Mouse (Mus musculus): Measurements from ENCODE around the gene B3galt6. TPM values are rescaled to one million over a fixed set of nuclear protein-coding genes. Genes with fewer than 3 reads are reported as not detected.
A peak's percentile ranks its signal among the peaks of the same experiment; 100 is the strongest.

B3galt6 gene
- total RNA-seq (2022): 10 to 100 TPM in 2 of 4 experiments, 1 to 10 TPM in 2; 9.3 to 12.6 (median 10.5) TPM

GRCm38 (mm10) chr4:155992241-155992905, at the start of gene B3galt6, which contains the start of gene Sdf4:
B3galt6 (minus strand) TSS chr4:155992649.
Sdf4 (plus strand) TSS chr4:155992872.
- peak; percentile 85 for DNase-seq (ENCODE audit: low spot score in 2 of 2)

DNA sequence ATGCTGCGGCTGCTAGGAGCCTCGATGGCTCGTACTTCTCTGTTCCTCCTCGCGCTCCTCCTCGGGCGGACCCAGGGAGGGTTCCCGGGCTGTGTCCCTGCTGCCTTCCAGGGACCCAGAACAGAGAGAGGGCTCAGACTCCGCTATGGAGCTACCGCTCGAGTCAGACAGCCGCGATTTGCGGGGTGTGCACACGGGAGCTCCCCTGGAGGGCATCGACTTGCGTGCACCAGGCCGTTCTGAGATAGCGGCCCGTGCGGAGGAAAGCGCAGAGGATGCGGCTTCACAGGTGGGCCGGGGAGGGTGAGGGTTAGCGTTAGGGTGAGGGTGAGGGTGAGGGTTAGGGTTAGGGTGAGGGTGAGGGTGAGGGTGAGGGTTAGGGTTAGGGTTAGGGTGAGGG, 42.5 kb upstream of the B3galt6 start:
- no peak for DNase-seq (ENCODE audit: low spot score in 2 of 2)

GRCm38 (mm10) chr4:156034301-156034700, 41.9 kb upstream of the B3galt6 start:
- DNase-seq (ENCODE audit: low spot score in 2 of 2): no peak

DNA sequence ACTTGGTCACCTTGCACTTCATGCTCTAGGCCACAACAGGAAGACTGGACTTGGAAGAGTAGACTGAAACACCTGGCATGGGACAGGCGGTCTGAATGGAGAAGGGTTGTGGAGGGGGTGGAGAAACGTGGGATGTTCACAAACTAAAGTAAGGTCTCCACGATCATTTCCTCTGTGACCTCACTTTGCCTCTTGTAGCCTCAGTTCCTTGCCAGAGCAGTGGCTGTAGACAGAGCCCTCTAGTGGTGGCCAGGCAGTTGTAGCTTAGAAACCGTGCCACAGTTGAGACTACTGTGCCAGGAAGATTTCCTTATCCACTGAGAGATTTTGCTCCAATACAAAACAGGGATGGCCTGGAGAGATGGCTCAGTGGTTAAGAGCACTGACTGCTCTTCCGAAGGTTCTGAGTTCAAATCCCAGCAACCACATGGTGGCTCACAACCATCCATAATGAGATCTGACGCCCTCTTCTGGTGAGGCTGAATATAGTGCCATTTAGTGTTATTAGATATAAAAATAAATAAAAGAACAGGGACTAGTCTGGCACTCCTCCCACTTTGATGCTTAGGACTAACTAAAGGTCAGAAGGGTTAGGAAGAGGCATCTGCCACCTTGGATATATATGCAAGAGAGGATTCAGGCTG, 41.1 kb upstream of the B3galt6 start:
- DNase-seq (ENCODE audit: low spot score in 2 of 2): no peak

GRCm38 (mm10) chr4:156032856-156033255, 40.4 kb upstream of the B3galt6 start:
- no peak for DNase-seq (ENCODE audit: low spot score in 2 of 2)

GRCm38 (mm10) chr4:156031593-156032391, 39.3 kb upstream of the B3galt6 start:
- DNase-seq (ENCODE audit: low spot score in 2 of 2): peak; percentile 54 to 82

DNA sequence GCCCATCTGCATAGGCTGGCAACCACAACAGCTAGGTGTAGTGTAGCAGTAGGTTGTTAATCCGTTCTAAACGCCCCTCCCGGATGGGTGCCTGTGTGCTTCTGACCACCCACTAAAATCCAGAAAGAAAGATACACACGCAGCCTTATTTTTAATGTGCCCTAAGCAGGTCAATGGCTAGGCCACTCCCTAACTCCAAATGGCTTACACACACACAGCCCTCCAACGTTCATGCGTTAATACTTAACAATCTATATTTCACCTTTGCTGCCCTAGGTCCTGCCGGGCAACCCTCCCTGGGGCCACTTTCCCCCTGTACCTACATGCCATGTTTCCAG, 38.8 kb upstream of the B3galt6 start:
- no peak for DNase-seq (ENCODE audit: low spot score in 2 of 2)

- DNase-seq (ENCODE audit: low spot score in 2 of 2): no peak
These were observed 38.2 kb upstream of the B3galt6 start for GRCm38 (mm10) chr4:156030651-156031118.

DNA sequence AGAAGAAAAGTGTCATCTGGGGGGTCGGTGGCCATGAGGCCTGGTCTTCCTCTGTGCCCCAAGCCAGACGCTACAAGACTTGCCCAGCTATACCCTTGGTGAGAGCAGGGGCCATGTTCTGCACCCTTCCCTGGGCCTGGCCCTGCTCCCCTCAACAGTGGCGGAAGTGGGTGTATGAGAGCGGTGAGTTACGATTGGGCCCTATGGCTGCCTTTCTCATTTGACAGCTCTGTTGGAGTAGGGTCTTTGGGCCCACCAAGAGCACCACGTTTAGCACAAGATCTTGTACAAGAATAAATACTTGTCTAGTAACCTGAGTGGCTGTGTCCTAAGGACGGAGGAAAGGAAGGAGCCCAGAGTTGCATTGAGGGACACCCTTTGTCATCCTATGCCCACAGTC, 36.1 kb upstream of the B3galt6 start:
- DNase-seq (ENCODE audit: low spot score in 2 of 2): no peak

DNA sequence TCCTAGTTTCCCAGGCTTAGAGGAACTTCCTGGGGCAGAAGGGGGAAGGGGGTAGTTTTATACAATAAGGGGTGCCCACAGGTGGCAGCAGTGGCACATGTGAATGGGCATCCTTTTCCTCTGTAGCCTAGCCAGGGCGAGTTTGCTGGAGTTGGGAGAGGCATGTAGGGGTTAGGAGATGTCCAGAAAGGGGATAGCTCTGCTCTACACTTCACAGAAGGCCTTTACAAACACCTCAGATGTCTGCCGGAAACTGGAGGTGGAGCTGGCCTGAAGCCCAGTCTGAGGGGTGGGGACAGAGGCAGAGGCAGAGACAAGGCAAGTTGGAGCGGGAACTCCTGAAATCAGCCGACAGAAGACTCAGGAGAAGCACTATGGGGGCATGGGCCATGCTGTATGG, 33.6 kb upstream of the B3galt6 start, which contains the start of gene Tnfrsf18:
Gene Tnfrsf18 (plus strand): TSS at position 152 of the 400 bp plus-strand sequence.
- peak; percentile 41 to 52 for DNase-seq (ENCODE audit: low spot score in 2 of 2)

DNA sequence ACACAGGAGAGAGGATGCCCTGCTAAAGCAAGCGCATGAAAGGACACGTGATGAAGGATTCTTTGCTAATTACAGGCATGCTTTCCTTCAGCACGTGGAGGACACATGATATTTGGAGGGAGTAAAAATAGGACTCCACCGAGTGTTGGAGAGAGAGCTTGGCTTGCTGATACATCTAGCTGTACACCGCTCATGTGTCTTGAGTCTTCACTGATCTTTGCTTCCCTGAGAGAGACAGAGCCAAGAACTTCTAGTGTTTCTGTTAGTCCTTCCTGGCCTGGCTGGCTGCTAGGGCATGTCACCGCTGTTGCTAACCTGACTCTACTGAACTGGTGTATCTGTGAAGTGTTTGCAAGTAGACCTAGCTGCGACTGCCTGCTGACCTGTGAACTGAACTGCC, 31.7 kb upstream of the B3galt6 start:
- no peak for DNase-seq (ENCODE audit: low spot score in 2 of 2)

- DNase-seq (ENCODE audit: low spot score in 2 of 2): no peak
These were observed 31.1 kb upstream of the B3galt6 start for GRCm38 (mm10) chr4:156023520-156023919.

- DNase-seq (ENCODE audit: low spot score in 2 of 2): no peak
These were observed 29.5 kb upstream of the B3galt6 start for GRCm38 (mm10) chr4:156021942-156022419.

- DNase-seq (ENCODE audit: low spot score in 2 of 2): no peak
These were observed 28.9 kb upstream of the B3galt6 start for GRCm38 (mm10) chr4:156021381-156021780.

GRCm38 (mm10) chr4:156019771-156020170, 27.3 kb upstream of the B3galt6 start:
- DNase-seq (ENCODE audit: low spot score in 2 of 2): no peak

DNA sequence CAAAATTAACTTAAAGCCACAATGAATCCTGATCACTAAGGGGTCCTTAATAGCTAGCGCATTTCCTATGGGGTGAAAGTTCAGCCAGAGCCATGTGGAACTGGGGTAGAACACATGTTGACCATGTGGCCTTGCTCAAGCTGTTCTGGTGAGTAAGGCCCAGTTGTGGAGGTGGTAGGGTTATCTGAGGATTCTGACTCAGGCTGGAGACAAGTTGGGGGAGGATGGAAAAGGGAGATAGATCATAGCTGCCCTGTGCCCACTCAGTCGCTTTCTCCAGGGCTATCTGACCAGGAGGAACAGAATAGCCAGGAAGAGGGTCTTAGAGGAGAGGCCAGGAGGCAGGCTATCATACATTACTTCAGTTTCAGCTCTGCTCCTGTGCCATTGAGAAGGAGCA, 22.0 kb upstream of the B3galt6 start:
- DNase-seq (ENCODE audit: low spot score in 2 of 2): no peak

DNA sequence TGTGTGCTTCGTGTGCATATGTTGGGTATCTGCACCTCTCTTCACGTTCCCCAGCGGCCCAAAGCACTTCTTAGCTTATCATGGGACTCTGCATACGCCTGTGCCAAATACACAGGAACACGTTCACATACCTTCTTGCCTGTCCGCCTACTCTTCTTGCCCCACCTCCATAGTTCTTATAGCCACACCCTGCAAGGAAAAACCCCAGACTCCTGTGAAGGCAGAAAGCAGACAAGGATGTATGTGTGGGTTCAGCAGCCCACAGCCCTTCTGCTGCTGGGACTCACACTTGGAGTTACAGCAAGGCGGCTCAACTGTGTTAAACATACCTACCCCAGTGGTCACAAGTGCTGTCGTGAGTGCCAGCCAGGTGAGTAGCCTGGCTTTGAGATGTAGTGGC, 21.2 kb upstream of the B3galt6 start, which contains the start of gene Tnfrsf4:
Gene Tnfrsf4 (plus strand): TSS at position 207 of the 400 bp plus-strand sequence.
- DNase-seq (ENCODE audit: low spot score in 2 of 2): peak in 1 of 2 experiments; percentile 73

DNA sequence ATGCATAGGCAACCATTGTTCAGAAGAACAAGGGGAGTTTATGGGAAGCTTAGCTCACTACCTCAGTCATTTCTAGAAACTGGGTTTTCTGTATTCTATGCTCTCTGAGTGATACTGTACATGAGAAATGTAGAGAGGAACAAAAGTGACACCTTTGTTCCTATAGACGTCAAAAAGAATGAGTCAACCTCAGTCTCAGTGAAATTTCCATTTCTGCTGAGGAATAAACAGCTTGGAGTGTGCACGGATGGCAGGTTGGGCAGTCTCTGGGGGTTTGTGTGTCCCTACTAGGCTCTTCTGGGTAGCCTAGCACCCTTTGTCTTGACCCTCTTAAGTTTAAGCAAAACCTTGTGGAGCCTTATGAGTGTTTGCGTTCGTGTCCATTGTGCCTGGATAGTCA, 15.9 kb upstream of the B3galt6 start:
- DNase-seq (ENCODE audit: low spot score in 2 of 2): no peak

- DNase-seq (ENCODE audit: low spot score in 2 of 2): no peak
These were observed 11.7 kb upstream of the B3galt6 start for GRCm38 (mm10) chr4:156004109-156004508.

GRCm38 (mm10) chr4:155993606-155994005, 1.2 kb upstream of the B3galt6 start:
- DNase-seq (ENCODE audit: low spot score in 2 of 2): no peak

GRCm38 (mm10) chr4:155992906-155993547, 578 bp upstream of the B3galt6 start:
- DNase-seq (ENCODE audit: low spot score in 2 of 2): peak; percentile 94 to 98
